Mouse (Mus musculus) erythroblast, embryonic 14.5 days (primary cell): Measurements from ENCODE around the gene Slc1a3.

ENCODE experiments used
- GATA1 ChIP-seq: IDR thresholded peaks from 2 replicates; pipeline ENCODE4 v1.6.1; 2012; ENCODE audit warnings: low read length, inconsistent platforms, mixed read lengths
- TAL1 ChIP-seq: IDR thresholded peaks from 3 replicates; pipeline ENCODE4 v1.6.1; 2012; ENCODE audit warnings: low read length, inconsistent platforms, mixed read lengths

DNA sequence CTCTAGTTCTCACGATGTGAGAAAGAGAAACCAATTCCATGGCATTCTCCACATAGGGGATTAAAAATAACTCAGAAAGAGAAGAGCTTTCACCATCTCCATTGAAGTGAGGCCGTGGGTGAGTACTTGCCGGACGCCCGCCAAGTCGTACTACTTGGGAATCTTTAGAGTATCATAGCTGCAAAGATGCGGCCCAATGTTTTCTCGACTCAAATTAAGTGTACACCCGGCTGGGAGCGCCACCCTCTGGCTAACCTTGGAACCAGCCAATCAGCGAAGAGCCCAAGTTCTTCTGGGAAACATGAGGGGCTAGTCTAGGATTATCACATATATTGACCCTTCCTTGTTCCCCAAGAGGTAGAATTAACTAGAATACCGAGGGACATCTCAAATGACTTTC lies 115.3 kb downstream of the Slc1a3 start:
- TF ChIP-seq GATA1, result no peak
- no peak for TF ChIP-seq TAL1
